Mouse (Mus musculus) CH12.LX (cell line): ENCODE results near the gene AC134908.4.

Experiments used
- CTCF ChIP-seq, 2 experiments: IDR thresholded peaks in 1 of 2; conservative IDR thresholded peaks in 1 of 2; 2 replicates each; pipeline ENCODE4 v1.5.1; 2011 to 2012; ENCODE audit warnings: low read depth in 2 of 2, low read length in 2 of 2, improper control_type of control experiment in 1 of 2, inconsistent platforms in 1 of 2, mild to moderate bottlenecking in 1 of 2, moderate library complexity in 1 of 2
- E2F4 ChIP-seq: IDR thresholded peaks from 2 replicates; pipeline ENCODE4 v1.6.1; 2011; ENCODE audit warnings: low read depth, low read length, improper control_type of control experiment; ENCODE audit not compliant: insufficient replicate concordance
- ELF1 ChIP-seq: IDR thresholded peaks from 2 replicates; pipeline ENCODE4 v1.6.1; 2014; ENCODE audit warnings: low read depth, mild to moderate bottlenecking, inconsistent platforms, low read length, improper control_type of control experiment
- EP300 ChIP-seq: IDR thresholded peaks from 2 replicates; pipeline ENCODE4 v1.6.1; 2011; ENCODE audit warnings: low read length, improper control_type of control experiment
- PAX5 ChIP-seq: IDR thresholded peaks from 2 replicates; pipeline ENCODE4 v1.6.1; 2012; ENCODE audit warnings: low read length, inconsistent platforms, mixed read lengths
- POLR2A ChIP-seq: IDR thresholded peaks from 2 replicates; pipeline ENCODE4 v1.6.1; 2011; ENCODE audit warnings: low read depth, mild to moderate bottlenecking, improper control_type of control experiment, low read length
- USF1 ChIP-seq: IDR thresholded peaks from 2 replicates; pipeline ENCODE4 v1.6.1; 2014; ENCODE audit warnings: low read depth, mild to moderate bottlenecking, inconsistent platforms, low read length, improper control_type of control experiment
- ZNF384 ChIP-seq: IDR thresholded peaks from 2 replicates; pipeline ENCODE4 v1.6.1; 2012; ENCODE audit warnings: low read depth, low read length, improper control_type of control experiment, inconsistent platforms

DNA sequence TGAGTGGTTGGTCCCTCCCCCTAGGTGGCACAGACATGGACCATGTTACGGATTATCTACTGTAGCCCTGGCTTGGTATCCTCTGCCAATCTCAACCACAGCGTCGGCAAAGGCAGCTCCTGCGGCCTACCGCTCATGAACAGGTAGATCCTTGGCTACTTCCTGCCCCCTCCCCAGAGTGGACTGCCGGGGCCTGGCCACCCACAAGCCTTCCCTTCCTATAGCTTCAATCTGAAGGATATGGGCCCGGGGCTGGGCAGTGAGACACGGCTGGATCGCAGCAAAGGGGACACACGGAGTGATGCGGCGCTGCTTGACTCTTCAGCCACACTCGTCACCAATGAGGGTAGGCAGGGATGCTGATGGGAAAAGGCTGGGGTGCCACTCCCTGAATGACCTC is 31.6 kb upstream of the AC134908.4 start:
- no peak for TF ChIP-seq CTCF (conservative IDR thresholded peaks at IDR 0.05 in 1 of 2, IDR thresholded peaks at IDR 0.05 in 1 of 2; ENCODE audit: low read depth in 2 of 2, low read length in 2 of 2)
- no peak for TF ChIP-seq USF1
- no peak for TF ChIP-seq POLR2A
- TF ChIP-seq PAX5 = no peak
- TF ChIP-seq ELF1 = no peak
- no peak for TF ChIP-seq E2F4
- no peak for TF ChIP-seq EP300
- no peak for TF ChIP-seq ZNF384
